Mouse (Mus musculus): ENCODE data around the gene Fgfr2. TPM values are rescaled to one million over a fixed set of nuclear protein-coding genes. Genes with fewer than 3 reads are reported as not detected.

Fgfr2 gene
- polyA plus RNA-seq (2015; fragmentation: Illumina TruSeq; extraction: RNeasy Lipid Tissue Mini Kit (QIAGEN cat#74804); ENCODE audit: insufficient read depth, low read depth, low replicate concordance) = 7.7 TPM

DNA sequence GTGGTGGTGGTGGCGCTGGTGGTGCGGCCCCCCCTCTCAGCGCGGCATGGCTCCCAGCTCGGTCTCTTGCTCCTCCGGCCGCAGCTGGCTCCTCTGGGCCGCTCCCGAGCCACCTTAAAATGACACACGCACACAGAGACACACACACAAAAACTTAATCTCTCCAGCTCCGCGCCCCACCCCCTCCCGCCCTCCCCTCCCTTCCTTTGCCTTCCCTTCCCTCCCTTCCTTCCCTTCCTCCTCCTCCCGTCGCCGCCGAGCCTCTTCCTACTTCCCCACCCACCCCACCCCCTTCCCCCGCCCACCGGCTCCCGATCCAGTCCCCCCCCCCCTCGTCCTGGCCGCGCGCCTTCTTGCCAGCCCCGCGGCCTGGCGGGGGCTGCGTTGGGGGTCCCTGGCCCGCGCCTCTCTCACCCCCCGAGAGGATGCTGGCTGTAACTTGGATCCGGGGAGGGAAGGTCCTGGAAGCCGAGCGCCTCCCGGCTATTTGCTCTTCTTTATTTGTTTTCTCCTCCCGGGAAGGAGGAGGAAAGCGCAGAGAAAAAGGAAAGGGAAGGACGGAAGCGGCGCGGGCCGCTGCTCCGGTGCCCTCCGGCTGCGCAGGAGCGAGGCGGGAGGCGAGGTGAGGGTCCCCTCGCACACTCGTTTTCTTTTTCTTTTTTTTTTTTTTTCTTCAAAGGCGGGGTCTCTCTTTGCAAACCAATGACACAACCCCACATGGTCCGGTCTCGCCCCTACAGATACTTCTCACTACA lies at the start of gene Fgfr2:
Gene Fgfr2 (minus strand): TSS at position 107 of the 755 bp plus-strand sequence.

DNA sequence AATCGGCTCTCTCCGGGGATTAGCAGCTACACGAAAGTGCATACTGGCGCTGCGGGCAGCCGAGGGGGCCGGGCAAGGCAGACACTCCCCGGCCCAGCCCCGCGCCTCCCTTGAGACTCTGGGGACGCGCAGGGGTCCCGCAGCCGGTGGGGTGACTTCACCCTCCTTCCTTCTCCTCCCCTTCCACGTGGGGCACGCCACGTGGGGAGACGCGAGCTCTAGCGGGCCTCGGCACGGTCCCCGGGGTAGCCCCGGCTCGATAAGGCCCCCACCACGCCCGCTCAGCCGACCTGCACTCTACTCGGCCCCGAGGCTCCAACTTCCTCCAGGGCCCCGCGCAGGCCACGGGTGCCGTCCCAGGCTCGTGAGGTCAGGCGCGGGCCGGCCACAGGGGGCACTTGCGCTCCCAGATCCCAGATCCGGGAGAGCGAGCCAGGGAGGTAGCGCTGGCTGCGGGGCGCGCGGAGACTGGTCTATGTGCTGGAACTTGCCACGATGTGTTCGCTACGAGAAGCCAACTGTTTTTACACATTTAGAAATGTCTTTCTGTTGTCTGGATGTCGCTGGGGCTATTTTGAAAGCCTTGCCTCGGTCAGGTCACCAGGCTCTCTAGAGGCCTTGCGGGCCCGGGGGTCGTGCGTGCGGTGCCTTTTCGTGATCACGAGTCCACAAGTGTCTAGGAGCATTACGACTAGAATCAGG lies 1.0 kb upstream of the Fgfr2 start, which contains the start of gene Ctbp2:
Gene Ctbp2 (minus strand): TSS at position 356 of the 702 bp plus-strand sequence.

DNA sequence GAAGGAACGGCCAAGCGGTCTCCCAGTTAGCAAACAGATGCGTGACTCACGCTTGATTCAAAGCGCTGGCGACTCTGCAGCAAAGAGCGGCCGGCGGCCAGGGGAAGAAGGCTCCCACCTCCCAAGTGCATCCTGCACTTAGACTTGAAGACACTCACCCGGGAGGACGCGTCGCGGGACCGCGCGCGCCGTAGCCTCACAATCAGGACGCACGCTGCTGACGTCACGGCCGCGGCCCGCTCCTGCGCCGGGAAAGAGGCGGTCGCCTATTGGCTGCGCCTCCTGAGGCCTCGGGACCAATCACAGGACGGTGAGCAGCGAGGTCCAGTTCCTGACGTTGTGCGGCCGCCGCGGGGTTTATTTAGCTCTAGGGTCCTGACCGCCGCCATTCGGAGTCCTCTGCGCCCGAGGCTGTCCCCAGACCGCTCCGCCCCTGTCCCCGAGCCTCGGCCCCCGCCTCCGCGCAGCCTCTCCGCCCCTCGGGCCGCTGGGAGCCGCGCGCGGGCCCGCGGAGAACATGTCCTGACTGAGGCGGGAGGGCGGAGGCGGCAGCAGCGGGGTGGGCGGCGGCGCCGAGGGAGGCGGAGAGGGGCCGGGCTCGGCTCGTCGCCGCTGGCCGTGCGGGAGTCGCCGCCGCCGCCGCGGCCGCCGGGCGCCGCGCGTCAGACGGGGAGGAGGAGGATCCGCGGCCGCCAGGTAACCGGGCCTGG lies 192.1 kb downstream of the Fgfr2 start, which contains the start of gene Zranb1:
Gene Zranb1 (plus strand): TSS at position 293 of the 710 bp plus-strand sequence.

DNA sequence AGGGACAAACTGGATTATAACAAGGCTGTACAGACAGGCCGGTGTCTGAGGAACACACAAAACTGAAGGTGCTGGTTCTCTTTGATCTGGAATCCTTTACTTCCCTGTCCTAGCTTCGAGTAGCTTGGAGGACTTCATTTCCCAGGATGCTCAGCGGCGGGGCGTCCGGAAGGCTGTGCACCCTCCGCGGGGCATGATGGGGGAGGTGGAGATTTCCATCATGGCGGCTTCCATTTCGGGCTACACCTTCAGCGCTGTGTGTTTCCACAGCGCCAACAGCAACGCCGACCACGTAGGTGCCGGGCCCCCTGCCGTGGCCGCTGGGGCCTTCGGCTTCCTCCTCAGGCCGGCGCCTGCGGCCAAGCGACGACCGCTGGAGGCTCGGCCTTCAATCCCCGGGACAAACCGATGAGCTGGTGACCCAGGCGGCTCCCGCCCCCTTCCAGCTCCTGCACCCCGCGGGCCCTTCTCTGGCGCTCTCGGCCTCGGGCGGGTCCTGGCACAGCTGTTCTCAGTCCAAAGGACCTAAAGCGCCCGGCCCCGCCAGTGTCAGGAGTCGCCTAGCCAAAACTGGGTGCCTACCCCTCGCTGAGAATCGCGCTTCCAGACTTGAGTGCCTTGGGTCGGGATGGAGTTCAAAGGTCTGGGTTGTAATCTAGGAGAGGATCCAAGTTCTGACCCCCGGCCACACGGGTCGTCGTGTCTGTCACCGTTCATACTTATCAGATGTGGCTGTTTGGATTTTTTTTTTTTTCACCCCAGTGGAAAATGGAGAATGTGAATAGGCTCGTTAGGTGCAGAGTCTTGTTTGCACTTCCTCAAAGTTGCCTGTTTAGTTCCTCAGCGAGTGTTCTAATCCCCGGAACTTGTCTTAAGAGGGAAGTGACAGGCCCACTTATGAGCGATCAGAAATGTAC lies 263.9 kb downstream of the Fgfr2 start, which contains the start of gene Abraxas2:
Gene Abraxas2 (plus strand): TSS at position 184 of the 917 bp plus-strand sequence.

GRCm38 (mm10) chr7:132852173-132852844 lies 270.8 kb downstream of the Fgfr2 start, which contains the start of gene Eef1akmt2:
Eef1akmt2 (minus strand) TSS chr7:132852673.

DNA sequence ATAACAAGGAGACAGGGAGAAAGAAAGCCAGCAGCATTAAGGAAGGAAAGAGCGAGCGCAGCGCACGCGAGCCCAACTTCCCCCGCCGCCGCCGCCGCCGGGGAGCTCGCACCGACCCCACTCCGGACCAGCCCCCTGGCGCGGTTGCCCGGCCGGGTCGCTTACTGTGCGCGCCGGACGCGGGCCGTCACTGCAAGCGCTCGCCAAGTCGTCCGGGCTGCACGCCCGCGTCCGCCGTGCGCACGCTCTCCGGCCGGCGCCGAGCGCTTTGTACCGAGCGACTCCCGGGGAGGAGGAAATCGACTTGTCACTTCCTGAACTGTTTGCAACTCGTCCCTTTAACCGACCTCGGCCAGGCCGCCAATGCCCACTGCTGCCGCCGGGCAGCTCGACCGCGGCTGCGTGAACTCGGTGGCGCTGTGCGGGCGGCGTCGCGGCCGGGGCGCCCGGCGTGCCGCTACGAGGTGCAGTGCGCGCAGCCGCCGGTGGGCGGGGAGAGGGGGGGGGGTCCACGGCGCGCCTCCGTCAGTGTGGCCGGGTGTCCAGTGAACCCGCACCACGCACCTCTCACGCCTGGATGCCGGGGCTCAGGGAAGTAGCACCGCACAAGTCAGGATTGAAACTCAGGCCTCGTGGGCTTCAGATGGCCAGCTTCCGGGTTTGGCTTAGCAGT lies 309.6 kb downstream of the Fgfr2 start, which contains the start of gene Fam53b:
Gene Fam53b (minus strand): TSS at position 471 of the 673 bp plus-strand sequence.

DNA sequence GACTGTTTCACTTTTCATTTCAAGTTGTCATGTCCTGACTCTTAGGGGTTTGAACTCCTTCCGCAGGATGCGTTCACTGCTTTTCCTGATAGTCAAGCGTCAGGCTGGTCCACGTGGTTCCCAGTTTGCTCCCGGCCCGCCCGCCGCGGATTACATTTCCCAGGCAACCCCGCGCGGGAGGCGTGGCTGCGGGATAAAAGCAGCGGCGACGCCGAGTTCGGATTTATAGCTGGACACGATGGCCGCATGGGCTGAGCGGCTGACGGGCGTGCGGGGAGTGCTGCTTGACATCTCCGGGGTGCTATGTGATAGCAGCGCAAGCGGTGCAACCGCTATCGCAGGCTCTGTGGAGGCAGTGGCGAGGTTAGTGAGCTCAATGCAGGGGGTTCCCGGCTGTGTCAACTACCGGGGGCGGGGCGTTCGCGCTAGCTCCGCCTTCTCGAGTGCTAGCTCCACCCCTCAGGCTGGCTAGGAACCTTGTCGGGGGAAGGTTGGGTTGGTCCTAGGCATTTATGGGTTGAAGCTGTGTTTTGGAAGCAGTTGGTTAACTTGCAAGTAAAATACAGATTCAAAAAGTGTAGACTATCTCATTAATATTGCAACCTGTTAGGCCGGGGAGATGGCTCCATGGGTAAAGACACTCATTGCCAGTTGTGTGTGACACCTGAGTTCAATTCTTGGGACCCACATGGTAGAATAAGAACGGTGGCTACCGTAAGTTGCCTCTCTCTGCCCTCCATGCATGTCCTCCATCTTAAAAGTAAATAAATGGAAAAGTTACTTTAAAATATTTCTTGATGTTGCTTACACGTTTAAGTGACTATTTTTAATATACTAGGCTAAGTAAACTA lies 512.5 kb downstream of the Fgfr2 start, which contains the start of gene Lhpp:
Gene Lhpp (plus strand): TSS at position 171 of the 851 bp plus-strand sequence.

DNA sequence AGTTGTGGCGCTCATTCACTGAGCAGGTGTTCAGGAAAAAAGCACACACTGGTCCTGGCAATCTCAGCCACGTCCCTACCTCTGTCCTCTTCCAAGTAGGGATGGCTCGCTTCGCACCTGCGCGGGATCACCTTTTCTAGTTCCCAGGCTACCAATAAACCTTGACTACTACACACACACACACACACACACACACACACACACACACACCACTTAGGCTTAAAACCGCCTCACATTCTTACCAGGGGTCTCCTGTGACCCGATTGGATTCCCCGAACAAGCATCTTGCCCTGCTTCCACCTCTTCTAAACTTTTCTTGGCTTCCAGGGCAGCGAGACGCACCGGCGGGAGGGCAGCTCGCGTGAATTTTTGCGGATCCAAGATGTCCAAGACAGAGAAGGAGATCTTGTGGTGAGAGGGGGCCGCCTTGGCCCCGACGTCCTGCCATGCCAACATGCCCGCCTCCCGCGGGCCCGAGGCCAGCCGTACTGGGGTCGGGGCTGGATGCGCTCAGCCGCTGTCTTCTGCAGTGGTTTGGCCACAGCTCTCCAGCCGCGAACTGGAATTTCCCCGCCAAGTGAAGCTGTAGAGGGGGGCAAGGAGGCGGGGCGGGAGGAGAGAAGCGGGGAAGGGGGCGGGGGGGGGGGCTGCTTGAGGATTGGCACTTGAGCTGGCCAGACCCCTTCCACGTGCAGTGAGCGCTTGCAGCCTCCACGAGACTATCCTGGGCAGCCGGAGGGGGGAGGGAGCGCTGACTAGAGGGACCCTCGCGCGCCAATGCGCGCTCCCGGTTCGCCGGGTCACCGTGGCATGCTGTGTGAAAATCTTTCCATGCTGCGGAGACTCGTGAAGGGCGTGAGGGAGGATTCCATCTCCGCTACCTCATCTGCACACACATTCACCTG lies 523.8 kb downstream of the Fgfr2 start, which contains the start of gene Nkx1-2:
Gene Nkx1-2 (minus strand): TSS at position 567 of the 905 bp plus-strand sequence.

DNA sequence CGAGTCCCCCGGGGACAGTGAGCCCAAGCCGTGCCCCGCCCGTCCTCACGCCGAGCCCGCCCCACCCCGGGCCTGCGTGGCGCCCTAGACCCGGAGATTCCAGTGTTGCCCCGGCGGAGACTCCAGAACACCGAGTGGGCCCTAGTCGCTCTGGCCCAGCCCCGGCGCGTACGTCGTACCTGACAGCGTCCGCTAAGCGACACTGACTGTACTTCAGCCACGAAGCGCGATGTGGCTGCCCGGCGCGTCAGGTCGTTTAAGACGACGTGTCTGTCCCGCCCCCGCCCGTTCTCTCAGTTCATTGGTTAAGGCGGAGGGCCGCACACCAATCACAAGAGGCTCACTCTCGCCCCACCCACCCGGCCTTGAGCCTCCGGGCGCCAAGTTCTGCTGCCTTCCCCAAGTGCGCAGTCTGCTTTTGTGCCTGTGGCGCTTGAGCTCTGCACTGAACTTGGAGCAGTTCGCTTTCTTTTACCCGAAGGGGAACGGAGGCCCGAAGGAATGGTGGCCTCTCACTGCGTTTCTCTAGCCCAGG lies 547.0 kb downstream of the Fgfr2 start, which contains the start of gene Oat:
Gene Oat (minus strand): TSS at position 283 of the 535 bp plus-strand sequence.

GRCm38 (mm10) chr7:132317036-132317541 lies 806.1 kb downstream of the Fgfr2 start, which contains the start of gene Chst15:
Chst15 (minus strand) TSS chr7:132317228.

GRCm38 (mm10) chr7:132154368-132154961 lies 968.7 kb downstream of the Fgfr2 start, which contains the start of gene Cpxm2:
Cpxm2 (minus strand) TSS chr7:132154739.

DNA sequence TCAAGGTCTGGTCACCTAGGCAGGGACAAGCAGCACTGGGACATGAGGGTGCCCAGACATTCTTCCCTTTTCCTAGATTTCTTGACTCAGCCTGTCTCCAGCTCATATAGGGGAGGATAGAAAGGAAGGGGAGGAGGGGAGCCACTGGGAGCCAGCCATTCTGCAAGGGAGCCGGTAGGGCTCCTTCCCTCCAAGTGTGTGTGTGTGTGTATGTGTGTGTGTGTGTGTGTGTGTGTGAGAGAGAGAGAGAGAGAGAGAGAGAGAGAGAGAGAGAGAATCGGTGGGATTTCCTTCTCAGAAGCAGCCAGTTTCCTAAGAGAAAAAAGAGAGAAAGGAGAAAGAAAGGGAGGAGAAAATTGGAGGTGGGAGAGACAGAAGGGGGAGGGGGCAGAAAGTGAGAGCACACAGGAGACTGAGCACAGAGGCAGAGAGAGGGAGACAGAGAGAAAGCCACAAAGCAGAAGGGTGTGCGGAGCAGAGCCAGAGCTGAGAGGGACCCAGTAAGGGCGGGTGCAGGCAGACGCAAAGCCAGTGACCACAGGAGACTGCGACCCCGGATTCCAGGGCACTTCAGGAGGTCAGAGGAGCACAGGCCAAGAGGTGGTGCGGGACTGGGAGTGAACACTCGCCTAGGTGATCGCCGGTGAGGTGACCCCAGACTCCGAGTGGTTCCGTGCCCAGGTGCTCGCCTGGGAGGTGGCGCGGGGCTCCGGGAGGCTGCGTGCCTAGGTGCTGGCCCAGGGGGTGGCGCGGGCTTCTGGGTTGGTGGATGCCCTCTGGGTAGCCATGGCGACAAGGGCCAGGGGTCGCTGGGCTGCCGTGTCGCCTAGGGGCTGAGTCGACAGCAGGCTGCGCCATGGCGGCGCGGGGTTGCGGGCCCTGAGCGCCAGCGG lies 1156.9 kb downstream of the Fgfr2 start, which contains the start of gene Gpr26:
Gene Gpr26 (plus strand): TSS at position 438 of the 893 bp plus-strand sequence.

DNA sequence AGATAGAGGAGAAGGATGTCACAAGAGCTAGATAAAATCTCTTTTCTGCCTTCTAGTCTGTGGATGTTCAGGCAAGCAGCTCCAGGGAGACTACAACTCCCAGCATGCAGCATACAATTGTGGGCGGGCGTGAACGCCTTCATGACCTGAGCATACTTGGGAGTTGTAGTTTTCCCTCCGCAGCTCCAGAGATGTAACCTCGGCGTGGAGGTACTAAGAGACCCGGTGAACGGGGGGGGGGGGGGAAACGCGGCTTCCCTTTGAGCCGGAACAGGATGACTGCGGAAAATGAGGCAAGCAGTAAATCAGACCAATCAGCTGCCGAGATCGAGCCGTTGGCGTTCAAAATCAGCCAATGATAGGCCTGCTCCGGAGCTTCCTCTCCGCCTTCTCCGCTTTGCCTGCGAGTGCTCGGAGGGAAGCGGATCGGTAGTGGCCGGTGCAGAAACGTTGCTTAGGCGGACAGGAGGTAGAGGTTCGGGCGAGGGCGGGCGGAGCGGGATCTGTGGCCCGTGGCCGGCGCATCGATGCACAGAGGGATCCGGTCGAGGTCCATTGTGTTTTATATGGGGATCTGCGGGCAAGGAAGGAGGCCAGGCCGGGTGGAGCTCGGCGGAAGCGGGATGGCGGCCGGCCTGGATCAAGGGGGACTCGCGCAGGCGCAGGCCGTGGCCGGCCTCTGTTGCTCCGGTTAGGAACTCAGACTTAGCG lies 1563.0 kb downstream of the Fgfr2 start, which contains the start of gene Bub3:
Gene Bub3 (plus strand): TSS at position 237 of the 711 bp plus-strand sequence.

GRCm38 (mm10) chr7:131548473-131548872 lies 1574.7 kb downstream of the Fgfr2 start, which contains the start of gene Hmx2:
Hmx2 (plus strand) TSS chr7:131548773.

